Mouse (Mus musculus) embryonic stem cell, embryonic (primary cell): ENCODE measurements around the gene Spata5.

Experiments used
- CTCF ChIA-PET, 4 experiments: fragments of 300-600 bp in 2 of 4; fragments of 350-600 bp in 2 of 4; sonication (Branson Sonifier 250); formaldehyde crosslinking; loops; one replicate each; lab custom pipeline; 2022; ENCODE audit warnings: inconsistent platforms in 2 of 4; lab: Charles Lee
- POLR2A ChIA-PET, 4 experiments: fragments of 300-600 bp in 2 of 4; fragments of 350-600 bp in 2 of 4; sonication (Branson Sonifier 250); formaldehyde crosslinking; loops; one replicate each; lab custom pipeline; 2022; ENCODE audit warnings: antibody characterized with exemption in 4 of 4, inconsistent platforms in 1 of 4; lab: Charles Lee

Spata5 gene

DNA sequence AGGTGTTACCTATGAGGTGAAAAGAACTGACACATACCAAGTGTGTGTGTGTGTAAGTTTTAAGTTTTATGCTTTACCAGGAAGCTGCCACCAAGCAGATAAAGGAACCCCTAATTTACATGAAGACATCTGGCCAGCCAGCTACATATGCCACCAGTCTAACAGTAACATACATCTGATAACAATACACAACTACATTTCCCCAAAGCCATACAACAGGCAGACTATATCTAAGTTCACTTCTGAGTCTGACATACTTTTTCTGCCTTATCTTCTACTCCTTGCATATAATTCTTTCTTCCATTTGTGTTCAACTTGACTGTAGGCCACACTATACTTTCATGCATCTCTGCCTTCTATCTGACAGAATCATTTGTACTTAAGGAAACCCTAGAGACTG, 112.4 kb downstream of the Spata5 start:
- ChIA-PET POLR2A (interaction anchor here in 1 of 4 experiments (1.3 kb wide), 2 partner anchors 12 to 37 kb away, joined by 3 to 5 read pairs; no protein-coding TSS in a partner anchor), CTCF (no interaction called here)

DNA sequence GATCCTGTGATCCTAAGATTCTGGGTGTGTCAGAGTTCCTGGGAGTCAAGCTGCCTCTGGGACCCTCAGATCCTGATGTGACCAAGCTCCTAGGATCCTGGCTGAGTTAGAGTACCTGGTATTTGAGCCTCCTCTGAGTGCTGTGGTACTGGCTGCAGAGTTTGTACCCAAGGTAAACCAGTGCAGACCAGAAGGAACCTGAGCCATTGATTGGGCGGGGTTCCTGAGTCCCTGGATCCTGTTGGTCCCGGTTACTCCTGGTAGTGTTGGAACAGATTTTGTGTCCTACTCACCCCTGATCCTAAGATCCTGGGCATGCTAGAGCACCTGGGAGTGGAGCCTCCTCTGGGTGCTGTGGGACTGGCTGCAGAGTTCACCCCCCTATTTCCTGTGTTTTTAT, 121.0 kb downstream of the Spata5 start:
- ChIA-PET CTCF (interaction anchor here in 1 of 4 experiments (1.4 kb wide), 1 partner anchor 26 kb away, joined by 4 read pairs; no protein-coding TSS in a partner anchor), POLR2A (interaction anchor here in 1 of 4 experiments (0.8 to 1.8 kb wide), 3 partner anchors 20 to 25 kb away, joined by 3 to 6 read pairs (median 5); no protein-coding TSS in a partner anchor)

DNA sequence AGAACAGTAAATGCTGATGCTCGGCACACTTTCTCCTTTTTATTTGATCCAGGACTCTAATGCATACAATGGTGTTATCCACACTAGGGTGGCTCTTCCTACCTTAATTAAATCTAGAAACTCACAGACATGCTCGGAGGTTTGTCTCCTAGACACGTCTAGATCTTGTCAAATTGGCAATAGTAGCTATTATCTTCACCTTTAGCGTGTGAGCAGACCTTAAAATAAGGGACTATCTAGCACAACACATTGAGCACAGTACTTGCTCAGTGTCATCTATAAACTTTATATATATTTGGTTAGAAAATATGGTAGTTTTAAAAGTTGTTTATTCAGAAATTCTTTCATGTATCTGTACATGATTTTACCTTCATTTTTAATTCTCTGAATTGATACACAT, 126.7 kb downstream of the Spata5 start:
- ChIA-PET POLR2A (no interaction called here), CTCF (no interaction called here)

DNA sequence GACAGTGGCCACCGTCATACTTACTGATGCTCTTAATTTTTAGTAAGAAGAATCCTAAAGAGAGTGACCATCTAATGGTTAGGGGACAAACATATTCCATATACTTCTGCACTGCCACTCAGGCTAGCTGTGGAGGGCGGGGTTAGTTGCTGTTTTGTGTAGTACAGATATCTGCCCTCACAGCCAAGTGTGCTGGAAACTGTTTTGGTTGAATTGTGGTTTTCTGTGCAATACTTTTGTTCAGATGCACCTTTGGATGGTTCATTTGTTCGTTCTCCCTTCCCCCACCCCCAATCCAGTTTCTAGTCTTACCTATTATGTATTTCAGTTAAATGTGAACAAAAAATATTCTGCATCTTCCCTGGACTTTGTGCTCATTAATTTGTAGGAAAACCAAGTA, 130.5 kb downstream of the Spata5 start:
- ChIA-PET POLR2A (no interaction called here), CTCF (no interaction called here)

DNA sequence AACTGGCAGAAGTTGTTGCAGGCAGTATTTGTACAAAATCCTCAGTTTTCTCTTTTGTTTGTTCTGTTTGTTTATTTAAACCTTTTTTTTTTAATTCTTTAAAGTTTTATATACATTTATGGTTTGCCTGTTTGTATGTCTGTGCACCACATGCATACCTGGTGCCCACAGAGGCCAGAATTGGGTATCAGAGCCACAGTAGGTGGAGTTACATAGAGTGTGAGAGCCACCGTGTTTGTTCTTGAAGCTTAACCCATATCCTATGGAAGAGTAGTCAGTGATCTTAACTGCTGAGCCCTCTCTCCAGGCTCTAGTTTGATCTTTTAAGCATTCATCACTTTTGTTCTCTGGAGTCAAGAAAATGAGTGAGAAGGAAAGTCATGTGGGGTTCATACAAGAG, 130.9 kb downstream of the Spata5 start:
- ChIA-PET POLR2A (interaction anchor here in 1 of 4 experiments (1.4 kb wide), 1 partner anchor 20 kb away, joined by 3 read pairs; no protein-coding TSS in a partner anchor), CTCF (no interaction called here)

DNA sequence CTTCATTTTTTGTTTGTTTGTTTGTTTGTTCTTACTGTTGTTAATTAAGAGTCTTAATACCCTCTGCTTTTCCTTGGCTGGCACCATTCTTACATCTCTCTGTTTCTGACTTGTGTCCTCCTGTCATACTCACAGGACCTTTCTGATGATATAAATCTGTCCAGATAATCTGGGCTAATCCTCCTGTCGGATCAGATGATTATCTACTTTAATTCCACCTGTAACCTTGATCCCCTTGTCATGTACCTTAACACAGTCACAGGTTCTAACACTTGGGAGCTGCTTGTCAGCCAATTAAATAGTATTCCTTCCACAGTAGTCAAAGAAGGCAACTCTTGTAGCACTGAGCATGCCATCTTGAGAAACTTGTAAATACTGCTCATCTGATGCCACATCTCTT, 131.8 kb downstream of the Spata5 start:
- ChIA-PET POLR2A (interaction anchor here in 2 of 4 experiments (0.7 to 1.6 kb wide), 4 partner anchors 19 to 637 kb away, joined by 3 to 6 read pairs (median 4); no protein-coding TSS in a partner anchor), CTCF (no interaction called here)

DNA sequence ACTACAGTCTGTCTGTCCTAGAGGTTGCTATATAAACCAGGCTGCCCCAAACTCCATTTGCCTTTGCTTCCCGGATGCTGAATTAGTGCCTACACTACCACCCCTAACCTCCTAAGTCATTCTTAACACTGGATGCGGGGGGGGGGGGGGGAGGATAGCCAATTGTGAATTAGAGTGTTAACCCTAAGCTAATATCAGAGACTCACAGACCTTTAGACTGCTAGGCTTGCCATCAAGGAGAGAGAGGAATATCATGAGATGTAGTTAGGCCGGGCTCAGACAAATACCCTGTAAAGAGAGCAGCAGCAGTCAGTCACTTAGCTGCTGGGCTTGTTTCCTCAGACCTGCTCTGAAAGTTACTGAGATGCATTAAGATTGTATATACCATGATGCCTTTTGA, 132.5 kb downstream of the Spata5 start:
- CTCF ChIA-PET = no interaction called here
- POLR2A ChIA-PET = interaction anchor here in 2 of 4 experiments (0.7 to 1.6 kb wide), 4 partner anchors 18 to 638 kb away, joined by 3 to 6 read pairs (median 4); no protein-coding TSS in a partner anchor

DNA sequence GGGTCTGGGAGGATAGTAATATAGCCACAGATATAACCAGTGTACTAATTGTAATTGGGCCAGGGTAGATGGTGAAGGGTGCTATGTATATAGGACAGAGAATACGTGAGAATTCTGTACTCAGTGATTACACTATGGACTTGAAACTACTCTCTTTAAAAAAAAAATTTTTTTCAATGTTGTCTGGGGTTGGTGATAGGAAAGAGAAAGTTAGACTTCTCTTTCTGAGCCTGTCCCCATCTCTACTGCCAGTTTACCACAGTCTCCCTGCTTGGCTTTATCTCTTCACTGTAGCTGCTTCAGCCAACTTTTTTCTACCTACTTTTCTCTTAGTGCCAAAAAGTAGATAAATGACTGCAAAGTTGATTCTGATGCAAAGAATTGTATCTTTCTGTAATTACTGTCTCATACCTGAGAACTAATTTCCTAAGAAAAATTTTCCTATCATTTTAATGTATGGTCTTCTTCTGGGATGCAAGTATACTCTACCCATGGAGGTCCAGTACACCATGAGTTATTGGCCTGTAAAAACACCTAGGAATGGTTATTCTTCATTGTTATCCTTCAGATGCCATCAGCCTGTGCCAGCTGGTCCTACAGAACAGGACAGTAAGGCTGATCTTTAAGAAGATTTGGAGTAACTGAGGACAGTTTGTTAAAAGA, 133.8 kb downstream of the Spata5 start:
- POLR2A ChIA-PET = interaction anchor here in 1 of 4 experiments (1.0 kb wide), 1 partner anchor 10 kb away, joined by 3 read pairs; no protein-coding TSS in a partner anchor
- CTCF ChIA-PET = no interaction called here

DNA sequence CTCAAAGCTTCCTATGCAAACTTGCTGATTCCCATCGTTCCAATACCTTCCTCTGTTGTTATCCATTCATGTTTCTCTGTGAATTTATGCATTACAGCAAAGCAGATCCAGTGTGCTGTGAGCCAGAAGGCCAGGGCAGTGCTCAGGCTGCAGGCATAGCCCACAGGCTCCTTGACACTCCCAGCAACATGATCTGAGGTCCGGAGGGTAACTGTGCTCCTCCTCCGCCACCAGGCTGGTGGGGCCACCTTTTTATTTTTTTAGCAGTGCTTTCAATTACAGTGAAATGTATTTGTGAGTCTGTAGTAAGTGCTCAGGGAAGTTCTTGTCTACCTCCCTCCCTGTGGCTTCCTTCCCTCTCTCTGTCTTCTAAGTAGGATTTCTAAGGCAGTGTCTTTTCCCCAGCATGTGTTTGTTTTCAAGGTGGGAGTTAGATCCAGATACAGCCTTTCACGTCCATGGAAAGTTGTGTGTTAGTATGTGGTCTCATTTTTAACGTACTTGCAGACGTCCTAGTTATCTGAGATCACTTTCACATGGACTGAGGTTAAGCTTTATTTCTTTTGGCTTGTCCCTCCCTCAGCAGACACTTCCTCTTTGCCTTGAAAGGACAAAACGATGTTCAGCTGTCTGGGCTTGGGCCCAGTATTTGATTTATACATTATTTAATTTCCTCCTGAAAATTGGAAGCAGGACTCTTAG, 136.9 kb downstream of the Spata5 start:
- POLR2A ChIA-PET = interaction anchor here in 1 of 4 experiments (1.6 kb wide), 1 partner anchor 13 kb away, joined by 4 read pairs; no protein-coding TSS in a partner anchor
- CTCF ChIA-PET = no interaction called here

DNA sequence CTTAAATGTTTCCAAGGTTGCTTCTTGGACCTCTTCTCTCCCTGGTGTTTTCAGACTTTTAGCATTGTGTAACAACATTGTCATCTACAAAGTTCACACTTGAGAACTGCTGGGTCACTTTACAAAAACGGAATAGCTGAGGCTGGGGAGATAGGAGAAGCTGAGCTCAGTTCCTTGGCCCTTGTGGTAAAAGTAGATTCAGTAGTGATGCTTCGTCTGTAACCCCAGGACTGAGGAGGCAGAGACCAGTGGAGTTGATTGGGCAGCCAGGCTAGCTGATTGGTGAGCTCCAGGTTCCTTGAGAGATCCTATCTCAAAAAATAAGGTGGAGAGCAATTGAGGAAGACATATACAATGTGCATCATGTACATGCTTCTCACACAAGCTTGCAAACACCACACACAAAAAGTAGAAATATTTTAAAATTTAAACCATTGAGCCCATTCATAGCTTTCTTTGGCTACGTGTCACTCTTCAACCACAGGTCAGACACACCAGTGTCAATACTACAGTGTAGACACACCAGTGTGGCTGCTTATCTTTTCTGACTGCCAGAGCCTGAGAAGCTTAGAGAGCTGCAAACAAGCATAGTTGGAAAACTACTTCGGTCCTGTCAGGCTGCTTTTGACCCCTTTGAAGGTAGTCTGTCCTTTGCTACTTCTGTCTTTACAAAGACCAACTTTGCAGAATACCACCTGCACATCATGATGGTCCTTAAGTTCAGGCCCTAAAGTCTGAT, 138.2 kb downstream of the Spata5 start:
- ChIA-PET POLR2A (interaction anchor here in 2 of 4 experiments (0.6 to 1.6 kb wide), 7 partner anchors 9 to 102 kb away, joined by 3 to 5 read pairs (median 3); no protein-coding TSS in a partner anchor), CTCF (interaction anchor here in 1 of 4 experiments (1.0 kb wide), 1 partner anchor 77 kb away, joined by 4 read pairs; no protein-coding TSS in a partner anchor)

DNA sequence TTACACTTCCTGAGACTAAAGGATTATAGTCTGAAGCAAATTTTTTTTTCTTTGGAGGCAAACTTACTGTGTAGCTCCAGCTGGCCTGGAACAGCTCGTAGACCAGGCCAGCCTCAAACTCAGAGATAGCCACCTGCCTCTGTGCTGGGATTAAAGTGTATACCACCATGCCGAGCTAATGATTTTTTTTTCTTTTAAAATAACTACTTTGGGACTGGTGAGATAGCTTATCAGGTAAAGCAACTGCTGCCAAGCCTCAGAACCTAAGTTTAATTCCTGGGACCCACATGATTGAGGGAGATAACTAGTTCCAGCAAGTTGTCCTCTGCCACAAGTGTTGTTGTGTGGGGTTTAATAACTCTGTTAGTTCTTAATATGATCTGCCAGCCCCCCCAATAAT, 139.6 kb downstream of the Spata5 start:
- ChIA-PET CTCF (no interaction called here), POLR2A (interaction anchor here in 1 of 4 experiments (0.9 to 1.2 kb wide), 2 partner anchors 10 to 14 kb away, joined by 3 to 5 read pairs; no protein-coding TSS in a partner anchor)

DNA sequence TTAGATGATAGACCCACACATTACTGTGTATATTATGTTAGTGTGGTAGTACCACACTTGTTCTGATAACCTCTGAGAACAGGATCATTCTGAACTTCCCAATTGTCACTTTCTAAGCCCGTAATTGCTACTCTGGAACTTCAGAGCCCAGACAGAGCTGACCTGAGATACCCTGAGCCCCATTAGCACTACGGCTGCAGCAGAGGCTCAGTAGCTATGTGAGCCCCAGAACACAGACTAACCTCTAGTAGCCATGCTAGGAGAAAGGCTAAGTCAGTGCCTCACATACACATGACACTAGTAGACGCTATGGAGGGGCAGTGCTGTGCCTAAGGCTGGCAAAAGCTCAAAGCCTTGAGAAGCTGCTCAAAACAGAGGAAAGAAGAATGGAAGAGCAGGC, 141.8 kb downstream of the Spata5 start:
- POLR2A ChIA-PET = interaction anchor here in 3 of 4 experiments (0.6 to 1.8 kb wide), 5 partner anchors 8 to 579 kb away, joined by 3 to 5 read pairs (median 4); no protein-coding TSS in a partner anchor
- CTCF ChIA-PET = interaction anchor here in 1 of 4 experiments (1.0 kb wide), 1 partner anchor 46 kb away, joined by 3 read pairs; no protein-coding TSS in a partner anchor

DNA sequence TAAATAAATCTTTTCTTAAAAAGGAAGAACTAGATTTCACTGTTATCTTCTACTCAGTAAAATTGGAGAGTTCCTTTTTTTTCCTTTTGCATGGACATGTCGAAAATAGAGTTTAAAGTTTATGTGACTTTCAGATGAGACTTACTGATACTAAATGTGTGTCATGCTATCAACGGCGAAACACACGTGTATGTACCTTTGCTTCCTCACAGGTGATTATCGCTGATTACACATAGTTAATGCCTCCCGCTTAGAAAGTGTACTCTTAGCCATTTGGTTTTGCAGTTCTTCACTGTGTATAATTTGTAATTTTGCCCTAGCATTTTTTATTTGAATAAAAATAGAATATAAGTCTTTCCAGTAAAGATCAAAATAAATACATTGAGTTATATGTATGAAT, 146.4 kb downstream of the Spata5 start:
- ChIA-PET POLR2A (no interaction called here), CTCF (no interaction called here)

DNA sequence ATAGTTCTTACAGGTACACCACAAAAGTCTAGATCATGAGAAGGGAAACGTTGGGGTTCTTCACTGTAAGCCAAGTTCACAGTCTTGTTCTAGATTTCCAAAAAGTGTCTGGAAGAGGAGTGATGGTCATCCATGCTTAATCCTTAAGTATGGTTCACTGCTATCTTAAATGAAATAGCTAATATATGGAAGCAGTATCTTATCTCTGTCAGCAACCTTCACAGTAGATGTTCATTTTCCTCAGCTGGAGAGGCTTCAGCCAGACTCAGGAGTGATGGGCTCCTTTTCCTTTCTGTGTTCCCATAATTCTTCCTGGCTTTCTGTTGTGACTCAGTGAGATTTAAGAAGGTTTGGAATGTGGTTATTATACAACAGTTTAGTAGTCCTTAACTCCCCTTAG, 147.8 kb downstream of the Spata5 start:
- CTCF ChIA-PET = no interaction called here
- POLR2A ChIA-PET = no interaction called here

DNA sequence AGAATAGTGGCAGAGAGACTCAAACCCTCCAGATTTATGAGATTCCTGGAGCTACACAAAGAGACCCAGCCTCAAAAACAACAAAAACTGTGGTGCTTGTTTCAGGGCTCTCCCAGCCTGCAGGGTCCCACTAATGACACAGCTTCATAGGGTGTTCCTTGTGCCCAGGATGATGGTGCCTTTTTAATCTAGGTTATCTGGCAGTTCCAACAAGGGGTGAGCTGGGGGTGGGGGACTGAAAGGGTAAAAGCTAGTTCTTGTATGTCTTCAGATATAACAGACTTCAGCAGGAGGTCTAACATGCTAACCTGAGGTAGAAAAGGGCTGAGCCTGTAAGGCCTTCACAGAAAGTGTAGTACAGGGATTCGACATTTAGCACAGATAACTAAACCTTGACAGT, 149.1 kb downstream of the Spata5 start:
- POLR2A ChIA-PET = interaction anchor here in 2 of 4 experiments (0.9 to 1.7 kb wide), 7 partner anchors 8 to 37 kb away, joined by 3 to 6 read pairs (median 3); no protein-coding TSS in a partner anchor
- CTCF ChIA-PET = no interaction called here

DNA sequence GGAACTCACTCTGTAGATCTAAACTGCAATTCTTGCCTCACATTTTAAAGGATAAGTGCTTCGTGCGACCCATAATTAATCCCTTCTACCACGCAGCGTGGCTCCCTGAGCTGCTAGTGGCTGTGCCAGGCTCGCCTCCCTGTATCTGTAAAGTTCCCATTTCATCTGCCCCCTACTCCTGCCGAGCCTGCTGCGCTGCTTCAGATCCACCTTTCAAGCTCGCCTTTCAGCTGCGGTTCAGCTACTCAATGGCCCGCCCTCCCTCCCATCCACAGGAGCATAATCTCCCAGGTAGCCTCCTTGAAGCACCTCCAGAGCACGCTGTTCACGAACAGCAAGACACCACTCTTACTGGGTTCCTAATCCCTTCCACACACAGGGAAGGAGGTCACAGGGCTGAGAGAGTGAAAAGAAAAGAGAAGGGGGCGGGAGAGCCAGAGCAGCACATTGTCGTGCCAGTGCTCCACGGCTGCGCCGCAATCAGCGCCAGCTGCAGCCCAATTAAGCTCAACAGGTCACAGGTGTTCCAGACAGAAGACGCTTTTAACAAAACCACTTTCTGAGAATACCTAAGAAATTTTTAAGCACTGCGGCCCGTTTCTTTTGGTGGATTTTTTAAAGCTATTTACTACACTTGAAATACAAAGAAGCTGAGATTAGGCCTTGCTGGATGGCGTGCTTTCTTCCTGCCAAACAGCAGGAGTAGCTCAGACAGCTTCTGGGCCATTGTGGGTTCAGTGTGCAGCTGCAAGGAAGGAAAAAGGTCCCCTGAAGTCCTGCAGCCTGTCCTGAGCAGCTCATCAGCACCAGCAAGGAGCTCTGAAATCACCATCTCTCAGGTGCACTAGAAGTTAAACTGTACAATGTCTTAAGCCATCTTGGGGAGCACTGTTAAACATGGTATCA, 150.2 kb downstream of the Spata5 start:
- POLR2A ChIA-PET = interaction anchor here in 2 of 4 experiments (0.7 to 1.7 kb wide), 13 partner anchors 9 to 149 kb away, joined by 3 to 7 read pairs (median 4); no protein-coding TSS in a partner anchor
- CTCF ChIA-PET = interaction anchor here (0.5 to 1.2 kb wide), 8 partner anchors 54 to 1073 kb away, joined by 3 to 6 read pairs (median 3); no protein-coding TSS in a partner anchor

DNA sequence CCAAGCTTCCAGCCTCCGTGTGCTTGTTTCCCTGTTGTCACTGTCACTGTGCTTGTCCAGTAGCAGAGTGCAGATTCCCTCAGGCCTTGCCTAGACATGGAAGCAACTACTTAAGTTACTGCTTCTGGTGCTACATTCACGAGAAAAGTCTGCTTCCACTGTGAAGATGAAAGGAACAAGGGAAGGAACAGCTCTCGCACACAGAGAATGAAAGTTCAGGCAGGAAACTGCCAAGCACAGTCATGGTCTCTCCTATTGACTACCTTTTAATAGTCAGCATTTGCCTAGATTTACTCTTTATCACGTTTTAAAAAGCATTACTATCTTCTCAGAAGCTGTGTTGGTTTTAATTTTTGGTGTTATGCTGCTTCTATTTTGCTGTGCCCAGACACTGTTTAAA, 151.9 kb downstream of the Spata5 start:
- CTCF ChIA-PET = interaction anchor here in 1 of 4 experiments (0.6 kb wide), 1 partner anchor 309 kb away, joined by 4 read pairs; no protein-coding TSS in a partner anchor
- POLR2A ChIA-PET = interaction anchor here in 1 of 4 experiments (2.9 kb wide), 1 partner anchor 9 kb away, joined by 11 read pairs; no protein-coding TSS in a partner anchor
